Comparison of ENCODE assay signal across 8 mouse cellular contexts in the genomic region with DNA sequence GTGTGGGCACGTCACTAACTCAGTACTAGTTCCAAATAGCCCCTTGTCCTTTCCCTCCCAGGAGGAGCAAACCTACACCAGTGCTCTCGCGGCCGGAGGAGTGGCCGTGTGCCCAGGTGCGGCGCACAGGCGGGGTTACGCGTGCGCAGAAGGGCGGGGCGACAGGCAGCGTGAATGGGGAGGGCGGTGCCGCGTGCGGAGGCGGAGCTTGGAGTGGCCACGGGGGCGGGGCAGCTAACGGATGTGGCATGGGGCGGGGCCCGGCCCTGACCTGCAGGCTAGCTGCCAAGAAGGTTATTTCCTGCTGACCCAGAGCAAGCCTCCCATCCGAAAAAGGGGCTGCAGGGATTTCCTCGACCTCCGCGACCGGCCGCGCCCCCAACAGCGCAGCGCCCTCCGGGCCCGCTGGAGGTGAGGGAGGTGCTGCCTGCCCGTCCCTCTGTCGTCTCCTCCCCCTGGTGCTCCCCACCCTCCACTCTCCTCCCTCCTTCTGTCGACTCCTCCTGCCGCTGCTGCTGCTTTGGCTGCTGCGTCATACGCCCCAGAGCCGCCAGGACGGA. TPM values are rescaled to one million over a fixed set of nuclear protein-coding genes. Genes with fewer than 3 reads are reported as not detected.
DNase-seq lines count a peak whose midpoint lies in the region; ATAC-seq and TF ChIP-seq lines count a peak whose summit lies in the region.

A gene (plus strand): TSS at position 214 of the 560 bp plus-strand sequence.

- peak within 1 kb of the TSS; percentile 90 for H3K27ac ChIP-seq in bone marrow, adult 2 months (ENCODE audit: control insufficient read depth, insufficient read depth, low read depth, low read length, poor library complexity)
- peak within 1 kb of the TSS; percentile 90 for H3K27ac ChIP-seq in embryonic facial prominence, embryonic 14.5 days (replicated peaks; ENCODE audit: low read depth, low read length)
- H3K27ac ChIP-seq in heart, adult 2 months = peak within 1 kb of the TSS; percentile 95
- H3K27ac ChIP-seq in kidney, adult 2 months (ENCODE audit: insufficient read depth, low read depth, low read length) = peak within 1 kb of the TSS; percentile 73
- peak within 1 kb of the TSS; percentile 73 for H3K27ac ChIP-seq in limb, embryonic 11.5 days (replicated peaks; ENCODE audit: low read depth, low read length)
- peak within 1 kb of the TSS; percentile 82 for H3K27ac ChIP-seq in midbrain, embryonic 13.5 days
- H3K27ac ChIP-seq in small intestine, adult 2 months (ENCODE audit: insufficient read depth, low read depth, low read length) = peak within 1 kb of the TSS; percentile 60

- peak within 1 kb of the TSS; percentile 79 for H3K4me3 ChIP-seq in bone marrow, adult 2 months (replicated peaks; ENCODE audit: control insufficient read depth, low read depth, low read length)
- peak within 1 kb of the TSS; percentile 74 for H3K4me3 ChIP-seq in embryonic facial prominence, embryonic 14.5 days (ENCODE audit: low read depth, low read length)
- peak within 1 kb of the TSS; percentile 99 for H3K4me3 ChIP-seq in heart, adult 2 months
- H3K4me3 ChIP-seq in kidney, adult 2 months (ENCODE audit: insufficient read depth, low read depth, low read length) = peak within 1 kb of the TSS; percentile 79
- H3K4me3 ChIP-seq in limb, embryonic 11.5 days (ENCODE audit: low read depth, low read length) = peak within 1 kb of the TSS; percentile 65
- peak within 1 kb of the TSS; percentile 72 for H3K4me3 ChIP-seq in midbrain, embryonic 13.5 days (replicated peaks)
- H3K4me3 ChIP-seq in small intestine, adult 2 months (ENCODE audit: low read depth, low read length) = peak within 1 kb of the TSS; percentile 80

- intact Hi-C loops in heart, adult 2 months (cut with DNase I) = loop anchor here (5.0 kb wide), 2 partner anchors 94 to 216 kb away; a partner anchor contains a TSS

- no peaks in the 10 kb centered on the region for H3K9me3 ChIP-seq in embryonic facial prominence, embryonic 14.5 days (ENCODE audit: control insufficient read depth, low read length)
- no peaks in the 10 kb centered on the region for H3K9me3 ChIP-seq in limb, embryonic 11.5 days (ENCODE audit: control insufficient read depth, low read length)
- H3K9me3 ChIP-seq in midbrain, embryonic 13.5 days = no peaks in the 10 kb centered on the region

- no peak; the same call in 1 of the 2 replicates for TF ChIP-seq POLR2A in bone marrow, adult 2 months (IDR thresholded peaks at IDR 0.05; ENCODE audit: borderline replicate concordance, control insufficient read depth, low read depth, low read length)
- TF ChIP-seq POLR2A in heart, adult 2 months (IDR thresholded peaks at IDR 0.05; ENCODE audit: insufficient read depth, low read depth, low read length) = peak; percentile 94
- TF ChIP-seq POLR2A in kidney, adult 2 months (IDR thresholded peaks at IDR 0.05; ENCODE audit: low read depth, low read length) = peak; percentile 75
- peak; percentile 9; the same call in 1 of the 2 replicates for TF ChIP-seq POLR2A in small intestine, adult 2 months (IDR thresholded peaks at IDR 0.05; ENCODE audit: low read depth, low read length)

- no peaks in the 10 kb centered on the region for H3K27me3 ChIP-seq in embryonic facial prominence, embryonic 14.5 days (replicated peaks; ENCODE audit: control insufficient read depth, insufficient read depth, low read length)
- no peaks in the 10 kb centered on the region for H3K27me3 ChIP-seq in heart, adult 2 months (ENCODE audit: control insufficient read depth, insufficient read depth, low read length)
- H3K27me3 ChIP-seq in kidney, adult 2 months (replicated peaks; ENCODE audit: control insufficient read depth, insufficient read depth, low read length) = no peaks in the 10 kb centered on the region
- H3K27me3 ChIP-seq in limb, embryonic 11.5 days (ENCODE audit: control insufficient read depth, insufficient read depth, low read length) = no peaks in the 10 kb centered on the region
- no peaks in the 10 kb centered on the region for H3K27me3 ChIP-seq in midbrain, embryonic 13.5 days
- H3K27me3 ChIP-seq in small intestine, adult 2 months (ENCODE audit: control insufficient read depth, insufficient read depth, low read length) = no peaks in the 10 kb centered on the region

- H3K79me2 ChIP-seq in heart, adult 2 months (replicated peaks; ENCODE audit: control insufficient read depth, insufficient read depth, low read length) = no peaks in the 10 kb centered on the region

- H3K36me3 ChIP-seq in embryonic facial prominence, embryonic 14.5 days (ENCODE audit: control insufficient read depth, insufficient read depth, low read length) = peaks cover 44% of the 10 kb centered on the region
- no peaks in the 10 kb centered on the region; the same call in 1 of the 2 replicates for H3K36me3 ChIP-seq in heart, adult 2 months (ENCODE audit: control insufficient read depth, insufficient read depth, low read length)
- no peaks in the 10 kb centered on the region for H3K36me3 ChIP-seq in kidney, adult 2 months (ENCODE audit: control insufficient read depth, insufficient read depth, low read length)
- peaks cover 4% of the 10 kb centered on the region; the same call in 1 of the 2 replicates for H3K36me3 ChIP-seq in limb, embryonic 11.5 days (ENCODE audit: control insufficient read depth, insufficient read depth, low read length)
- H3K36me3 ChIP-seq in midbrain, embryonic 13.5 days = peaks cover 46% of the 10 kb centered on the region
- H3K36me3 ChIP-seq in small intestine, adult 2 months (ENCODE audit: control insufficient read depth, insufficient read depth, low read length) = peaks cover 24% of the 10 kb centered on the region

- peak within 1 kb of the TSS; percentile 91 for H3K4me2 ChIP-seq in embryonic facial prominence, embryonic 14.5 days (ENCODE audit: low read depth, low read length)
- H3K4me2 ChIP-seq in limb, embryonic 11.5 days (ENCODE audit: low read depth, severe bottlenecking) = peak within 1 kb of the TSS; percentile 94
- peak within 1 kb of the TSS; percentile 94 for H3K4me2 ChIP-seq in midbrain, embryonic 13.5 days (replicated peaks)

- under 1% methylated on average over 43 of the region's 43 CpGs for WGBS in bone marrow, adult 2 months
- under 1% methylated on average over 30 of the region's 43 CpGs for WGBS in embryonic facial prominence, embryonic 14.5 days
- under 1% methylated on average over 38 of the region's 43 CpGs for whole genome bisulfite sequencing in heart, adult 2 months
- under 1% methylated on average over 43 of the region's 43 CpGs for WGBS in kidney, adult 2 months
- WGBS in limb, embryonic 11.5 days = under 1% methylated on average over 41 of the region's 43 CpGs
- under 1% methylated on average over 41 of the region's 43 CpGs for WGBS in midbrain, embryonic 13.5 days
- WGBS in small intestine, adult 2 months = 0% methylated on average over 42 of the region's 43 CpGs

- peak within 1 kb of the TSS; percentile 79 for H3K9ac ChIP-seq in embryonic facial prominence, embryonic 14.5 days (ENCODE audit: low read depth, low read length)
- H3K9ac ChIP-seq in heart, adult 2 months (ENCODE audit: low read depth, low read length) = peak within 1 kb of the TSS; percentile 86
- peak within 1 kb of the TSS; percentile 72 for H3K9ac ChIP-seq in limb, embryonic 11.5 days (ENCODE audit: low read length)
- H3K9ac ChIP-seq in midbrain, embryonic 13.5 days (replicated peaks) = peak within 1 kb of the TSS; percentile 88

- no peak for TF ChIP-seq CTCF in bone marrow, adult 2 months (IDR thresholded peaks at IDR 0.05; ENCODE audit: control insufficient read depth, insufficient read depth, low read length)
- no peak for TF ChIP-seq CTCF in heart, adult 2 months (IDR thresholded peaks at IDR 0.05)
- TF ChIP-seq CTCF in kidney, adult 2 months (conservative IDR thresholded peaks at IDR 0.05; ENCODE audit: insufficient read depth, insufficient read length, low read depth, low read length) = no peak
- TF ChIP-seq CTCF in small intestine, adult 2 months (IDR thresholded peaks at IDR 0.05; ENCODE audit: extremely low read depth, insufficient read length, insufficient replicate concordance, low read depth, low read length) = no peak

- peak; percentile 43; the same call in 1 of the 2 replicates for TF ChIP-seq EP300 in heart, adult 2 months (IDR thresholded peaks at IDR 0.05; ENCODE audit: insufficient read depth, low read depth, low read length)

- ATAC-seq in embryonic facial prominence, embryonic 14.5 days (ENCODE audit: low read depth) = peak; percentile 89
- ATAC-seq in limb, embryonic 11.5 days (ENCODE audit: insufficient number of reproducible peaks, low FRiP score, low TSS enrichment, low read depth) = peak; percentile 82
- peak; percentile 86 for ATAC-seq in midbrain, embryonic 13.5 days

- peak; percentile 88 for DNase-seq in 3T3-L1 (ENCODE audit: low read depth, low spot score)
- peak; percentile 95 for DNase-seq in embryonic facial prominence, embryonic 14.5 days (ENCODE audit: low spot score)
- DNase-seq in heart, adult 2 months = peak; percentile 97 to 99
- DNase-seq in kidney, adult 2 months = peak; percentile 99
- DNase-seq in limb, embryonic 11.5 days (ENCODE audit: low spot score) = peak; percentile 98

- H3K4me1 ChIP-seq in bone marrow, adult 2 months (ENCODE audit: control insufficient read depth, insufficient read depth, low read length) = peaks cover 1% of the 10 kb centered on the region; the same call in 1 of the 2 replicates
- no peaks in the 10 kb centered on the region for H3K4me1 ChIP-seq in embryonic facial prominence, embryonic 14.5 days (ENCODE audit: control insufficient read depth, insufficient read depth, low read length)
- no peaks in the 10 kb centered on the region; the same call in 1 of the 2 replicates for H3K4me1 ChIP-seq in heart, adult 2 months (ENCODE audit: control insufficient read depth, insufficient read depth, low read length)
- peaks cover 11% of the 10 kb centered on the region for H3K4me1 ChIP-seq in kidney, adult 2 months (ENCODE audit: control insufficient read depth, insufficient read depth, low read length)
- H3K4me1 ChIP-seq in limb, embryonic 11.5 days (ENCODE audit: control insufficient read depth, insufficient read depth, low read length) = peaks cover 7% of the 10 kb centered on the region
- peaks cover 28% of the 10 kb centered on the region for H3K4me1 ChIP-seq in midbrain, embryonic 13.5 days (replicated peaks)
- H3K4me1 ChIP-seq in small intestine, adult 2 months (ENCODE audit: control insufficient read depth, insufficient read depth, insufficient read length, low read length) = peaks cover 9% of the 10 kb centered on the region

RNA-seq across cellular contexts. Expression of the gene that starts here (rescaled TPM):
- polyA plus RNA-seq in bone marrow, adult 2 months (2011; ENCODE audit: insufficient read depth, insufficient read length, low replicate concordance, missing spikeins) = 43.0 and 63.9 TPM in 2 replicates
- polyA plus RNA-seq in embryonic facial prominence, embryonic 14.5 days (2014; fragmentation: Nextera tagmentation; extraction: Ambion mirVana) = 10.0 and 12.0 TPM in 2 replicates
- 10 to 100 TPM; 17.8 to 18.1 TPM for total RNA-seq in heart, adult 2 months (2021)
- 35.3 and 36.8 TPM in 2 replicates for polyA plus RNA-seq in heart, adult 2 months (2012; rRNA removed)
- 41.2 and 52.0 TPM in 2 replicates for polyA plus RNA-seq in kidney, adult 2 months (2012; rRNA removed)
- polyA plus RNA-seq in limb, embryonic 11.5 days (2014; fragmentation: Nextera tagmentation; extraction: Ambion mirVana) = 4.7 and 5.0 TPM in 2 replicates
- polyA plus RNA-seq in midbrain, embryonic 13.5 days (2015; fragmentation: Nextera tagmentation; extraction: Ambion mirVana) = 13.6 and 17.7 TPM in 2 replicates
- polyA plus RNA-seq in small intestine, adult 2 months (2012; rRNA removed) = 35.6 and 67.1 TPM in 2 replicates

Comparison
In these comparisons a context has a peak if more than half of its experiments do, and no peak if none do; other contexts are left out.
1. Peak in every context shown above with its lines: DNase-seq, ATAC-seq, H3K4me3 ChIP-seq and H3K27ac ChIP-seq.